Mouse (Mus musculus) heart, embryonic 11.5 days (tissue): ENCODE results near the gene Ugp2. TPM values are rescaled to one million over a fixed set of nuclear protein-coding genes. Genes with fewer than 3 reads are reported as not detected.

Experiments
- ATAC-seq: fragments of 200-750 bp; cut with Nextera tagmentation; replicated peaks from 2 replicates; pipeline ENCODE4 v1.8.0; 2017; ENCODE audit warnings: moderate library complexity; ENCODE audit not compliant: insufficient number of reproducible peaks, low FRiP score, low TSS enrichment
- H3K27ac ChIP-seq: fragments of 300-500 bp; sonication (generic); 2 replicates; pipeline ENCODE4 v1.5.1; 2014; ENCODE audit warnings: mild to moderate bottlenecking, low read depth, low read length
- H3K27me3 ChIP-seq: fragments of 300-500 bp; sonication (generic); 2 replicates; pipeline ENCODE4 v1.6.1; 2014; ENCODE audit warnings: mild to moderate bottlenecking, low read length, mixed read lengths; ENCODE audit not compliant: control insufficient read depth, insufficient read depth
- H3K36me3 ChIP-seq: fragments of 300-500 bp; sonication (generic); 2 replicates; pipeline ENCODE4 v1.6.1; 2014; ENCODE audit warnings: mild to moderate bottlenecking, low read length, moderate library complexity, mixed read lengths; ENCODE audit not compliant: control insufficient read depth, insufficient read depth
- H3K4me1 ChIP-seq: fragments of 300-500 bp; sonication (generic); 2 replicates; pipeline ENCODE4 v1.6.1; 2014; ENCODE audit warnings: low read length; ENCODE audit not compliant: control insufficient read depth, insufficient read depth
- H3K4me2 ChIP-seq: fragments of 300-500 bp; sonication (generic); 2 replicates; pipeline ENCODE4 v1.6.1; 2014; ENCODE audit warnings: mild to moderate bottlenecking, moderate library complexity
- H3K4me3 ChIP-seq: fragments of 300-500 bp; sonication (generic); 2 replicates; pipeline ENCODE4 v1.5.1; 2014; ENCODE audit warnings: low read depth, low read length
- H3K9ac ChIP-seq: fragments of 300-500 bp; sonication (generic); 2 replicates; pipeline ENCODE4 v1.6.1; 2014; ENCODE audit warnings: mild to moderate bottlenecking, low read depth, low read length, moderate library complexity
- H3K9me3 ChIP-seq: fragments of 300-500 bp; sonication (generic); replicated peaks from 2 replicates; pipeline ENCODE4 v1.6.1; 2016; ENCODE audit warnings: low read length; ENCODE audit not compliant: control insufficient read depth
- WGBS: fragments of 180-500 bp; shearing (Covaris S2); extraction: QIAGEN DNeasy Blood & Tissue Kit; methylation state at CpG from one replicate; pipeline ENCODE4 v1.1.7; 2014; ENCODE audit not compliant: insufficient replicate concordance; 5-methylcytosine and 5-hydroxymethylcytosine counted together
- polyA plus RNA-seq: library from polyadenylated mRNA; unstranded; fragments of >200 nt; fragmentation: Nextera tagmentation; extraction: Ambion mirVana; gene quantifications from 2 replicates; pipeline ENCODE4 v1.2.1, GENCODE M21; 2014

The Ugp2 gene
- polyA plus RNA-seq, 1 experiment from 2014 or later = 183 TPM

DNA sequence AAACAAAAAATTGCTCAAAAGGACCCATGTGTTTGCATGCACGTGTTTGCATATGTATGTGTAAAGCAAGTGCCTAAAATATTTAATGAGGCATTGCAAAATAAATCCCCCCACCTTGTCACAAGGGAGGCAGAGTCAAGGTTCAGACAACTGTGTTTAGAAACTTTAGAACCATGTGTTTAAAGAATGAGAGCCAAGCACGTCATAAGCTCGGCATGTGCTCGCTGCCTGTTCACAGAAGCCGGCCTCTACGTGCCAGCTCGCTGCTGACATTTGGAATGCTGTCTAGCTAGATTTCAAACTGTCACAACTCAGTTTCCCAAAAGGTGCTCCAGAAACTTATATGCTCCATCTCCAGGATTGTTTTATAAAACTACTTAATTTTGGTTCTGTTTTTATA lies 27.5 kb upstream of the Ugp2 start:
- Histone ChIP-seq H3K4me3 (no peak overlapping the region), H3K4me2 (no peak overlapping the region), H3K9ac (no peak overlapping the region), H3K9me3 (no peaks in the 10 kb centered on the region), H3K36me3 (no peaks in the 10 kb centered on the region), H3K4me1 (peaks cover 14% of the 10 kb centered on the region), H3K27me3 (no peaks in the 10 kb centered on the region), H3K27ac (peak overlapping the region; percentile 94)
- ATAC-seq = no peak
- WGBS = 14% methylated on average over 7 of the region's 7 CpGs

DNA sequence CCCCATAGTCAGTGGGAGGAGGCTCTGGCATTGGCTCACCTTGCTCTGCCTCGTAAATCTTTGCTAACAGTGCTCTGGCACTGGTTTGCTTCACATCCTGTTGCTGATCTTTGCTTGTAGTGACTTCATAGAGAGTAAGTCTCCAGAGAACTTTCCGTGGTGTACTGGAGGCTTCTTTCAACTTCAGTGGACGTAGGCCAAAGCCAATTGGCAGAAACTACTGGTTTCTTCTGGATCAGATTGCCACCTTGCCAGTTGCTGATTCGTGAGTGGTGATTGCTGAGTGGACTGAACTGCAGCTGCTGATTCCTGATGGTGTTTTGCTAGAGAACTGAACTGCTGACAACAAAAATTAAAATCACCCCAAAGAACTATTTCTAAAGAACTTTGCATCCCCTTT lies 15.8 kb upstream of the Ugp2 start:
- no peak overlapping the region for H3K27ac ChIP-seq
- H3K9me3 ChIP-seq = no peaks in the 10 kb centered on the region
- H3K36me3 ChIP-seq = no peaks in the 10 kb centered on the region
- 72% methylated on average over 4 of the region's 4 CpGs for WGBS
- no peaks in the 10 kb centered on the region for H3K27me3 ChIP-seq
- no peak overlapping the region for H3K9ac ChIP-seq
- no peak overlapping the region for H3K4me3 ChIP-seq
- no peaks in the 10 kb centered on the region for H3K4me1 ChIP-seq
- H3K4me2 ChIP-seq = no peak overlapping the region
- no peak for ATAC-seq

DNA sequence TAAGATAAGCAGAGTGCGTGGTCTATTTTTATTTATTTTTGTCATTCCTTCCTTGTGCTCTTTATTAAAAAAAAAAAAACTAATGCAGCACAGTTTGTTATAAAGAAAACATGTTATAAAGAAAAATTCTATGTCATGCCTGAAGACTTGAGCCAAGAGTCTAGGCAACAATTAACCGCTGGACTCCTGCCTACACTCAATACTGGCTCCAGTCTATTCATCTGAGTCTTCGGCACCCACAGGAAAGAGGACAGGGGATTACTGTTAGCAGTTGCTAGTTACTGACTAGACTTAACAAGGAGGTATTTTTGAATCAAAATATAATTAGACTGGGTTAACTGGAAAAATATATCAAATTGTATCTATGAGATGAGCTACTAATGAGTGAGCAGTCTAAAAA lies 3.1 kb upstream of the Ugp2 start:
- 87% methylated on average over 3 of the region's 3 CpGs for WGBS
- no peaks in the 10 kb centered on the region for H3K27me3 ChIP-seq
- H3K27ac ChIP-seq = no peak overlapping the region
- no peak overlapping the region for H3K4me3 ChIP-seq
- no peaks in the 10 kb centered on the region for H3K36me3 ChIP-seq
- no peak for ATAC-seq
- no peaks in the 10 kb centered on the region for H3K4me1 ChIP-seq
- no peak overlapping the region for H3K4me2 ChIP-seq
- H3K9ac ChIP-seq = no peak overlapping the region
- H3K9me3 ChIP-seq = no peaks in the 10 kb centered on the region

DNA sequence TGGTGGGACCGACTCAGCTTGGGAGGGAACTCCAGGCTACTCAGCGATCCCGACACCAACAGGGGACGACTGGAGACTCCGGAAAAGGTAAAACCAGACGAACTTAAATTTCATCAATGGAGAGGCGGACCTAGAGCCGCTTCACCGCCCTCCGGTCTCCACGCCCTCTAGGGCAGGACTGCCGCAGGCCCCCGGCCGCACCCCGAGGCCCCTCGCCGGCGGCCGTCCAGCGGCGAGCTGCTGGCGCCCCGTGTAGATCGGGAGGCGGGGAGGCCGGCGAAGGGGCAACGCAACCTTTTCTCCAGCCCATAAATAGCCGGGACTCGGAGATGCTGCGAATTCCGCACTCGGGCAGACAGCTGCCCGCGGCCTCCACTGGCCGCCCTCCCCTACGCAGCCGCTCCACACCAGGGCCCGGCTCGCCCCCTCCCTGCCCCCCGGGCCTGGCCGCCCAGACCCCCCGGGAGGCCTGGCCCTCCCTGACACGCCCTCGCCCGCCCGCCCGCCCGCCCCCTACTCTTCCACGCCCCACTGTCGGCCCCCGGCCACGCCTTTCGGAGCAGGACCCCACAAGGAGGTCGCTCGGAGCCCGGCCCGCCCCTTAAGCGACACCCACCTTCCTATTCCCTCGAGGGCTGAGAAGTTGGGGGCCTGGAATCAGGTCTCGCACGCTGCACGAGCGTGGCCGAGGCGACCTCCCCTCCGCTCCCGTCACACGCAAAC lies 441 bp downstream of the Ugp2 start:
- no peaks in the 10 kb centered on the region for H3K27me3 ChIP-seq
- peak overlapping the region; percentile 84 for H3K9ac ChIP-seq
- ATAC-seq = peak; percentile 93
- H3K4me1 ChIP-seq = 0 out of 2 replicates have a peak, but pooled peaks cover 2% of the 10 kb centered on the region
- under 1% methylated on average over 58 of the region's 69 CpGs for WGBS
- H3K27ac ChIP-seq = peak overlapping the region; percentile 95
- peak overlapping the region; percentile 62 for H3K4me2 ChIP-seq
- peak overlapping the region; percentile 61 for H3K4me3 ChIP-seq
- H3K9me3 ChIP-seq = no peaks in the 10 kb centered on the region
- H3K36me3 ChIP-seq = no peaks in the 10 kb centered on the region

DNA sequence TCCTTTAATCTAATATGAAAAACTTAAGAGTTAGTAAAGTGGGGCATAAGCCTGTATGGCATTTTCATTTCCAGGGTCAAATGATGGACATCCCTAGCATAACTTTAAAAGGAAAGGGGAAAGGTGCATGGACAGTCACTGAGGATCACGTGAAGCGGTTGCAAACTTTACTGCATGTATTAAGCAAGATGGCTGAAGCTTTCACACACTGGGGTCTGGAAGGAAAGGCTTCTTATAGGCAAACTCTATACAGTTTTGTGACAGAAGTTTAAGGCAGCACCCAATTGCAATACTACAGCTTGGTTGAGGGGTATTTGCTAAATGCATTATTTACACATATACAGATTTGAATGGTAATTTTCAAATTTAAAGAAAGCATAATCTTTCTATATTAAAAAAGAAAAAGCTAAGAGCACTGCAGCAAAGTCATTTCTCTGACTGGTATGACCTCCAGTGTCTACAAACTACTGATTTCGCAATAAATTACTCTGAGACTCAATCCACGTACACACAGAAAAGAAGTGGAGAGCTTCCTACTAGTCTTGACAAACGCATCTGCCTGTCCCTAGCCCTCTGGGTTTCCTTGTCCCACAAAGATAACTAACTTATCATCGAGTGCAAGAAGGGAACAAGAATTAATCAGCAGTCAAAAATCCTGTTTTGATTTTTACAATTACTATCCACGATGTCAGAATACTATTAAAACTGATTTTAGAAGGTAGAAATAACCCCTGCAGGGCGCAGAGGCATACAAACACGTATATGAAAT lies 1.6 kb downstream of the Ugp2 start:
- peak overlapping the region; percentile 61 for H3K4me3 ChIP-seq
- WGBS = 12% methylated on average over 9 of the region's 9 CpGs
- H3K27ac ChIP-seq = peak overlapping the region; percentile 95
- H3K9ac ChIP-seq = peak overlapping the region; percentile 84
- no peaks in the 10 kb centered on the region for H3K9me3 ChIP-seq
- no peak for ATAC-seq
- 0 out of 2 replicates have a peak, but pooled peaks cover 2% of the 10 kb centered on the region for H3K4me1 ChIP-seq
- H3K36me3 ChIP-seq = no peaks in the 10 kb centered on the region
- H3K27me3 ChIP-seq = no peaks in the 10 kb centered on the region
- H3K4me2 ChIP-seq = peak overlapping the region; percentile 62

DNA sequence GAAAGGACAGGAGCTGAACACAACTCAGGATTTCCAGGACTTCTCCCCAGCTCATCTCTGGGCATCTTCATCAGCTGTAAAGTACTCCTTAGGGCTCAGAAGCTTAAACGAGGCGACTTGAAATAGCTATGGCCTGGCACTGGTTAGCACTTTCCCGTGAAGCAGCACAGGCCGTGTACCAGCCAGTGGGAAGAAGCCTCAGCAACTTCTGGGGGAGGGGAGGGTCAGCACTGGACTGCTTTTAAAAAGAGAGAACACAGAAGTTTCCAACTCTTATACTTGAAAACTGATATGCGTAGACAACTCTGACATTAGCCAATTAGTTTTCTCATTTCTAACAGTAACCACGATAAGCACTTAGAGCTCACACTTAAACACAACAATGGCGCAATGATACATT lies 2.5 kb downstream of the Ugp2 start:
- H3K4me2 ChIP-seq = peak overlapping the region; percentile 62
- peak overlapping the region; percentile 61 for H3K4me3 ChIP-seq
- H3K27ac ChIP-seq = no peak overlapping the region
- H3K4me1 ChIP-seq = 0 out of 2 replicates have a peak, but pooled peaks cover 2% of the 10 kb centered on the region
- no peak for ATAC-seq
- no peaks in the 10 kb centered on the region for H3K27me3 ChIP-seq
- H3K36me3 ChIP-seq = no peaks in the 10 kb centered on the region
- H3K9me3 ChIP-seq = no peaks in the 10 kb centered on the region
- no peak overlapping the region for H3K9ac ChIP-seq
- WGBS = 28% methylated on average over 7 of the region's 7 CpGs

DNA sequence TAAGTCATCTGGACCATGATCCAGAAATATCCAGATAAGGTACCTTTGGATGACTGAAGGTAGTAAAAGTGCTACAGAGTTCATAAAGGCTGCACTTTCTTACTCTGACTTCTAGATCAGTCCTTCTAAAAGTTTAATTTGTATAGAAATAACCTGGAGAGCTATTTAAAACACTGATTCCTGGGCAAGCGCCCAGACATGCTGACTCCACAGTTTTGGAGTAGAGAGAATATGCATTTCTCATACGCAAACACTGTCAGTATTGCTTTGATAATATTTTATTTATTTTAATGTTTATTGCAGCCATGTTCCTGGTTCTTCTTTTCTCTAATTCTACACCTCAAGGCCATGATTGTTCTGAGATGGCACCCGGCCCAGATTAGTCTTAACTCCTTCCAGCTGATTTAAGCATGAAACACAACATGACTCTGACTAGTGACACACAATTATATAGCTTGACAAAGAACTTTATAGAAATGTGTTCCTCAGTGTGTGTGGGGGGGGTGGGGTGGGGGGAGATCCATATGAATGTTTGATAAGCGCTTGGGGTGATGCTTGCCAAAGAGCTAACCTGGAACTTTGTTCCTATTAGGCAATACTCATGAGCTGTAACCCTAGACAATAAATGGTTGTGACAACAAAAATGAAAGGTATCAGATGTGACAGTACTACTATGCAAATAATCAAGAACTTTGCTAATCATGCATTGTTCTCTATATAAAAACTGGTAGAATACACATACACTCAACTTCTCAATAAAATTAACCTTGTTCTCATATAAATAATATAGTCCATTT lies 7.7 kb downstream of the Ugp2 start:
- 0 out of 2 replicates have a peak, but pooled peaks cover 2% of the 10 kb centered on the region for H3K4me1 ChIP-seq
- 94% methylated on average over 4 of the region's 4 CpGs for WGBS
- H3K4me2 ChIP-seq = no peak overlapping the region
- no peaks in the 10 kb centered on the region for H3K36me3 ChIP-seq
- no peak overlapping the region for H3K9ac ChIP-seq
- no peak overlapping the region for H3K27ac ChIP-seq
- no peak for ATAC-seq
- H3K27me3 ChIP-seq = no peaks in the 10 kb centered on the region
- H3K4me3 ChIP-seq = no peak overlapping the region
- no peaks in the 10 kb centered on the region for H3K9me3 ChIP-seq

DNA sequence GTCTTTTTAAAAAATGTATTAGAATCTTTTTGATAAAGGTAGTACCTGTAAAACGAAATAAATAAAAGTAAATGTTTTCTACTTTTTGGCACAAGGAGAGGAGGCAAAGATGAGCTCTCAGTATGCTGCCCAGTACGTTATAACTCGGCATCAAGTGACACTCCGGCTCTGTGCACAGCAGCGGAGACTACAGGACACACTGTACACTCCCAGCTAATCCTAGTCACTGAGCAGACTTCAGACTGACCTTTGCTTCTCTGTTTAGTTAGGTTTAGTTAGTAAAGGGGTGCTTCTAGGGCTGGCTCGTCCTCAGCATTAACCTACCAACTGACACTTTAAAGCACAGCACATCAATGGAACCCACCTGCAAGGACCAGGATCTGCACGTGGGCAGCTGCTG lies 19.7 kb downstream of the Ugp2 start:
- 74% methylated on average over 7 of the region's 7 CpGs for WGBS
- Histone ChIP-seq H3K27ac (no peak overlapping the region), H3K36me3 (peaks cover 4% of the 10 kb centered on the region; the same call in 1 of the 2 replicates)

More for the DNA sequence above, 19.7 kb downstream of the Ugp2 start:
- Histone ChIP-seq H3K4me3 (no peak overlapping the region), H3K4me2 (no peak overlapping the region), H3K4me1 (peaks cover 4% of the 10 kb centered on the region; the same call in 1 of the 2 replicates), H3K9ac (no peak overlapping the region), H3K9me3 (no peaks in the 10 kb centered on the region), H3K27me3 (no peaks in the 10 kb centered on the region)
- ATAC-seq = no peak
